Mouse (Mus musculus): ENCODE measurements at regions not wholly inside any gene's neighbourhood (a gene's known extent, or its start where the extent isn't known, plus 50 kb on each side); places are given as distances from the start of the nearest gene placed in this dataset.

GRCm38 (mm10) chr7:34541000-34541399, 115.5 kb downstream of the Kctd15 start:
- TF ChIP-seq USF1 (IDR thresholded peaks at IDR 0.05; ENCODE audit: low read depth) (no peak), CTCF (IDR thresholded peaks at IDR 0.05; ENCODE audit: control insufficient read depth, insufficient read depth, insufficient read length) (no peak), MAX (IDR thresholded peaks at IDR 0.05) (no peak), MYOD1 (IDR thresholded peaks at IDR 0.05; ENCODE audit: control insufficient read depth, insufficient read length, low read depth) (no peak)
